Mouse (Mus musculus) left cerebral cortex, postnatal 14 days (tissue): ENCODE results near the gene Slc39a11. TPM values are rescaled to one million over a fixed set of nuclear protein-coding genes. Genes with fewer than 3 reads are reported as not detected.
"Not testable (repeated sequence)": the region's sequence is repeated elsewhere in the genome, so short reads cannot be mapped to it uniquely, and the experiment has no call there.

ENCODE experiments used
- DNase-seq, 2 experiments: peaks; one replicate each; pipeline ENCODE4 v3.0.0; 2021 to 2022; ENCODE audit warnings: low spot score in 2 of 2, mixed read lengths in 1 of 2
- intact Hi-C: fragments of 180-260 bp; cut with DNase I; formaldehyde crosslinking; loops from one replicate; pipeline ENCODE4 v1.15.1; 2025
- total RNA-seq, 2 experiments: library from RNA; stranded (reverse); gene quantifications; 2 replicates each; pipeline ENCODE4 v1.2.3; 2021

The Slc39a11 gene
- total RNA-seq, 2 experiments from 2014 or later: 13.9 to 15.3 TPM

- DNase-seq: peak; percentile 49 to 78
- intact Hi-C loops: loop anchor here (2.0 to 10.0 kb wide), 2 partner anchors 97 to 315 kb away; no protein-coding TSS in a partner anchor
Observed at GRCm38 (mm10) chr11:113611664-113612611, 37.9 kb downstream of the Slc39a11 start.

DNA sequence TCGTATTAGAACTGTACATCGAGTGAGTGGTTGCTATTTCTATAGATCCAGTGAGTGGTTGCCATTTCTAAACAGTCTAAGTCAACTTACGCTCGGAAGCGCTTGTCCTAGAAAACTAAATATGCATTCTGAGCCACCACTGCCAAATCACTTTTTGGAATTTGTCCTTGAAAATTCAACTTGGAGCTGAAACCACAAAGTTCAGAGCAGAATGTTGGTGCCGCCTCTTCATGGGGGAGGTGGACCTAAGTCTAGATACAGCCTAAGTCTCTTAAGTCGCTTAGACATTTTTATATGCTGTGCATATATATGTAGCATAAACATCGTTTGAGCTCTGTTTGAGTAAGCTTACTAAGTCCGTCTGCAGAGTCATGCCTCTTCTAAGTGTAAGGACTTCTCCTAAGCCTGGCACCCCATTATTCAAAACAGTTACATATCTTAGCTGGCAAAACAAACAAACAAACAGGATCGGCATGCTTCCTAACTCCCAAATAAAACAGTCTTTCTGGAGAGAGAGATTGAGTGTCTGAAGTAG is 38.7 kb downstream of the Slc39a11 start:
- DNase-seq: no peak
- intact Hi-C loops: loop anchor here (10.0 kb wide), 1 partner anchor 96 kb away; no protein-coding TSS in a partner anchor

DNA sequence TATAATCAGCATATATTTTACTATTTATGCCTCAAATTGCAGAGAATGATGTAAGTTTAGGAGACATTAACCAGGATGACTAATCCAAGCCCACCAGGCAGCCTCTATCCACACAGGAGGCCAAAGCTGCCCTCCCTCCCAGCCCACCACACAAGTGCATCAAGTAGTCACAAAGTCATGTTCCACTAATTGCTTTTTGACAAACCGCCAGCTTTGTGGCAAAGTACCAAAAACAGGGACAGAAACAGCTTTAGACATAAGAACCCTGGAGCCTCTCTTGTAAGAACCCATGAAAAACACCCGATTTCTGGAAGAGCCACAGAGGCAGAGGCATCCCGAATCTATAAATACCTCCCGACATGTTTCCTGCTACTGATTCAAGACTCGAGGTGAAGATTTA is 39.6 kb downstream of the Slc39a11 start:
- no peak for DNase-seq

GRCm38 (mm10) chr11:113609581-113609980 is 40.3 kb downstream of the Slc39a11 start:
- intact Hi-C loops: no loop called here
- DNase-seq: no peak

More for the DNA sequence above, 39.6 kb downstream of the Slc39a11 start:
- intact Hi-C loops: loop anchor here (10.0 kb wide), 1 partner anchor 95 kb away; no protein-coding TSS in a partner anchor

DNA sequence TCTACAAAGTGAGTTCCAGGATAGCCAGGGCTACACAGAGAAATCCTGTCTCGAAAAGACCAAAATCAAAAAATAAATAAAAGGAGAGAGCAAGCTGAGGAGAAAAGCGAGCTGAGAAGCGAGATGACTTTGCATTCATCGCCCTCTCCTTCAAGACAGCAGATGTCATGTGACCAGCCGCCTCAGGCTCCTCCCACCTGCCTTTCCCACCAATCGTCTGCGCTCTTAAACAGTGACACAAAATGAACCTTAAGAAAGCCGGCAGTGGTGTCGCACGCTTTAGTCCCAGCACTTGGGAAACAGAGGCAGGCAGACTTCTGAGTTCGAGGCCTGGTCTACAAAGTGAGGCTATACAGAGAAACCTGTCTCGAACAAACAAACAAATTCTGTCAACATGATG is 42.3 kb downstream of the Slc39a11 start:
- no peak for DNase-seq
- intact Hi-C loops: no loop called here

- no peak for DNase-seq
- intact Hi-C loops: no loop called here
Observed at GRCm38 (mm10) chr11:113601616-113602343, 48.1 kb downstream of the Slc39a11 start.

GRCm38 (mm10) chr11:113600526-113601245 is 49.2 kb downstream of the Slc39a11 start:
- no peak for DNase-seq
- intact Hi-C loops: no loop called here

DNA sequence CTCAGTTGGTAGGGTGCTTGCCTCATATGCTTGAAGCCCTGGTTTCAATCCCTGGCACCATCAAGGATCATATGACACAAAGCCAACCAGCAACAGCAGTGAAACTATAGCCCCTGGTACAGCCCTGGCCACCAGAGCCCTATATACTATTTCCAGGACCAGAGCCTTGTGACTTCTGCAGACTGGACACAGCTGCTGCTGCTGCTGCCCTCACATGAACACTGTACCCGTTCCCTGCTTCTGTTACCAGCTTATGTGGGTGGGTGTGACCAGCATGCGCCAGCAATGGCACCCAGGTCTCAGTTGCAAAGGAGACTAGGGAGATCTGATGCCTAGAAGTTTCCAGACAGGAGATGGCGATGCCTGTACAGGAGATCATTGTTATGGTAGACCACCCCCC is 52.2 kb downstream of the Slc39a11 start:
- DNase-seq: no peak
- intact Hi-C loops: no loop called here

DNA sequence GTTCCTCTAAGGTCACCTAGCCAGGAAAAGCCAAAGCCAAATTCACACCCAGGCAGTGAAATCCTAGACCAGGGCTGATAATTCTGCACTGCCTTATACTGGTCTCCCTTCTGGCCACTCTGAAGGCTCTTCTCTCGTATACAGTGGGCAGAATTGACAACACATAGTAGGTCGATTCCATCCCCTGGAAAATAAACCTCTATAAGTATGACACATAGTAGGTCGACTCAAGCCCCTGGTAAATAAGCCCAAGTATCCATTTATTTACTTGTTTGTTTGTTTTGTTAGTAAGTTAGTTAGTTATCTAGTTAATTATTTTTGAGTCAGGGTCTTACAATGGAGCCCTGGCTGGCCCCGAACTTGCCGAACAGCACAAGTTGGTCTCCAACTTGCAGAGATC is 54.7 kb downstream of the Slc39a11 start:
- DNase-seq: no peak
- intact Hi-C loops: no loop called here

- no peak for DNase-seq
- intact Hi-C loops: no loop called here
Observed at GRCm38 (mm10) chr11:113588936-113589335, 60.9 kb downstream of the Slc39a11 start.

GRCm38 (mm10) chr11:113586423-113586822 is 63.5 kb downstream of the Slc39a11 start:
- intact Hi-C loops: no loop called here
- DNase-seq: no peak

DNA sequence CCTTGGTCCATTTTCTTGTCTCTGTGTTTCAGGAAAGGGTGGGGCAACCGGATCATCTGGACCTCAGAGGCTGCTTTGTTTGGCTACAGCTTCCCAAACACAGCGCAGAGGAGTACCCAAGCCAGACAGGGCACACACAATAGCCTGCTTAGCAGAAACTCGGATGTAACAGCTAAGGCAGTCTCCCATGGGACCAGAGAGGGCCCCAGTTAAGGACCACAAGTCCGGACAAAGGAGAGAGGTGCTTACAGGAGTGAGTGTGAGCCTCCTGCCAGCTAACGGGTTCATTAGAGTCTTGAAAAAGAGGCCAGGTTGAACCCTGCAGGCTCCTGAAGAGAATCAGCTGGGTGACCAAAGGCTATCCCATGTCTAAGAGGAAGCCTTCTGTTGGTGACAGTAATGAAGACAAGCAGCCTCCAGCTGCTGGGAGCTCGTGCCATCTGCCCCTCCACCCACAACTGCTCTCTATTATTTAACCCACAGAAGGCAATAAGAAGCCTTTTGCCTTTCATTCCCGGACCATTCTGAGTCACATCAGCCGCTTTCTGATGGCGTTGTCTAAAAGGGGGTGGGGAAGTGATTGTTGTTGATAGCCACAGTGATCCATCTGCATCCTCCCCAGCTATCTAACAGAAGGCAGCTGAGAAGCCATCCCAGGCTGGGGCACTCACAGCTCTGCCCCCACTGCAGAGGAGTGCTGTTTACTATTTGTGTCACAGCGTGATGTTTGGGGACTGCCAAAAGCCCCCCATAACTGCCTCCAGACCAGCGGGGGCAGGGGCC is 65.8 kb downstream of the Slc39a11 start:
- DNase-seq: no peak
- intact Hi-C loops: no loop called here

- DNase-seq: no peak
- intact Hi-C loops: no loop called here
Observed at GRCm38 (mm10) chr11:113577221-113577620, 72.7 kb downstream of the Slc39a11 start.

- intact Hi-C loops: no loop called here
- DNase-seq: no peak
Observed at GRCm38 (mm10) chr11:113572641-113573040, 77.2 kb downstream of the Slc39a11 start.

DNA sequence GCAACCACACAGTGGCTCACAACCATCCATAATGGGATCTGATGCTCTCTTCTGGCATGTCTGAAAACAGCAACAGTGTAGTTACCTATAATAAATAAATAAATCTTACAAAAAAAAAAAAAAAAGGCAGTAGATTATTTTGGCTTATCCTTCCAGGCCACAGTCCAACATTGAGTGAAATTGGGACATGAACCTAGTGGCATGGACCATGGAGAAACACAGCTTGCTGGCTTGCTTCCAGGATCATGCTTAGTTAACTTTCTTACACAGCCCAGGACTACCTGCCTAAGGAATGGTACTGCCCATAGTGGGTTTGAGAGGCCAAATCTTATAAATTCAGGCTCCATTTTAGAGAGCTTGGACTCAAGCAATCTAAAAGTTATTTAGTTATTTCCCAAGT is 78.3 kb downstream of the Slc39a11 start:
- intact Hi-C loops: no loop called here
- no peak for DNase-seq

DNA sequence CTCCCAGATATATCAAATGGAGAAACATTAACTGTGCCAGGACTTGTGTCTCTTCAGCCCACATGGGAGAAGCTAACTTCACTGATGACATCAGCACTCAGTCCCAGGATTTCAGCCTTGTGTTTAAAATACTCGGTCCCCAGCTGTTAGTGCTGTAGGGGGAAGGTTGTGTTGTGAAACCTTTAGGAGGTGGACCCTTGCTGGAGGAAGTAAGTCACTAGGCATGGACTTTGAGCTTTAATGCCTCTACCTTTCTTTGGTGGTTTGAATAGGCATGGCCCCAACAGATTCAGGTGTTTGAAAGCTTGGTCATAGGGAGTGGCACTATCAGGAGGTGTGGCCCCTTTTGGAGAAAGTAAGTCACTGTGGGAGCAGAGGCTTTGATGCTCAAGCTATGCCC is 80.9 kb downstream of the Slc39a11 start:
- DNase-seq: no peak
- intact Hi-C loops: no loop called here

DNA sequence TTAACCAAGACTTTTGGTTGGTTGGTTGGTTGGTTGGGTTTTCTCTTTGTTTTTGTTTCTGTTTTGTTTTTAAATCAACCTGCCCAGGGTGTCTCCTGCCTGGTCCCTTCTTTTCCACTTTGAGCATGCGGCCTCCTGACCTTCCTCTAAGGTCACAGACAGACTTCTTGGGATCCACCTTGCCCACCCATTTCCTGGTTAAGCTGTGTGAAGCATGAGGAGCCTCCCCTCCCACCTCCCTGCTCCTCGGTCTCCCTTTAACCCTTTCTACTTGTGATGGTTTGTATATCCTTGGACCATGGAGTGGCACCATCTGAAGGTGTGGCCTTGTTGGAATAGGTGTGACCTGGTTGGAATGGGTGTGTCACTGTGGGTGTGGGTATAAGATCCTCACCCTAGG is 82.0 kb downstream of the Slc39a11 start:
- intact Hi-C loops, DNase-seq: not testable (repeated sequence)
